Mouse (Mus musculus): Measurements from ENCODE around the gene Skida1. TPM values are rescaled to one million over a fixed set of nuclear protein-coding genes. Genes with fewer than 3 reads are reported as not detected.
A peak's percentile ranks its signal among the peaks of the same experiment; 100 is the strongest.

Skida1 gene
- polyA plus RNA-seq, 1 experiment from 2014 or later = 5.0 TPM

- no peaks in the 10 kb centered on the region for H3K36me3 ChIP-seq (ENCODE audit: control insufficient read depth, insufficient read depth, low read length)
- peak overlapping the region; percentile 81 for H3K4me2 ChIP-seq (ENCODE audit: low read length)
- 9% methylated on average over 11 of the region's 11 CpGs for WGBS
- H3K4me3 ChIP-seq (ENCODE audit: low read depth, low read length) = peak overlapping the region; percentile 14
- no peaks in the 10 kb centered on the region for H3K9me3 ChIP-seq (replicated peaks; ENCODE audit: control insufficient read depth, low read length, poor library complexity, severe bottlenecking)
- no peak overlapping the region; the same call in 1 of the 2 replicates for H3K27ac ChIP-seq (ENCODE audit: low read length)
- no peaks in the 10 kb centered on the region for H3K27me3 ChIP-seq (ENCODE audit: control insufficient read depth, insufficient read depth, low read depth, low read length)
- peaks cover 32% of the 10 kb centered on the region for H3K4me1 ChIP-seq (ENCODE audit: control insufficient read depth, insufficient read depth, low read length)
- no peak overlapping the region for H3K9ac ChIP-seq (ENCODE audit: low read depth, low read length)
- no peak for ATAC-seq
These were observed 2.4 kb upstream of the Skida1 start for GRCm38 (mm10) chr2:18051026-18051830.

- no peak for ATAC-seq
- peak overlapping the region; percentile 81 for H3K4me2 ChIP-seq (ENCODE audit: low read length)
- peaks cover 35% of the 10 kb centered on the region for H3K4me1 ChIP-seq (ENCODE audit: control insufficient read depth, insufficient read depth, low read length)
- H3K9ac ChIP-seq (ENCODE audit: low read depth, low read length) = peak overlapping the region; percentile 30
- WGBS = 7% methylated on average over 10 of the region's 10 CpGs
- peak overlapping the region; percentile 14 for H3K4me3 ChIP-seq (ENCODE audit: low read depth, low read length)
- no peaks in the 10 kb centered on the region for H3K27me3 ChIP-seq (ENCODE audit: control insufficient read depth, insufficient read depth, low read depth, low read length)
- H3K27ac ChIP-seq (ENCODE audit: low read length) = peak overlapping the region; percentile 29
- H3K36me3 ChIP-seq (ENCODE audit: control insufficient read depth, insufficient read depth, low read length) = no peaks in the 10 kb centered on the region
- no peaks in the 10 kb centered on the region for H3K9me3 ChIP-seq (replicated peaks; ENCODE audit: control insufficient read depth, low read length, poor library complexity, severe bottlenecking)
These were observed 1.7 kb upstream of the Skida1 start for GRCm38 (mm10) chr2:18050541-18050985.

GRCm38 (mm10) chr2:18050018-18050417 is 1.2 kb upstream of the Skida1 start:
- H3K27ac ChIP-seq (ENCODE audit: low read length) = peak overlapping the region; percentile 100
- WGBS = 10% methylated on average over 2 of the region's 2 CpGs
- peak overlapping the region; percentile 50 for H3K9ac ChIP-seq (ENCODE audit: low read depth, low read length)
- no peaks in the 10 kb centered on the region for H3K36me3 ChIP-seq (ENCODE audit: control insufficient read depth, insufficient read depth, low read length)
- no peak for ATAC-seq
- H3K4me2 ChIP-seq (ENCODE audit: low read length) = peak overlapping the region; percentile 81
- H3K9me3 ChIP-seq (replicated peaks; ENCODE audit: control insufficient read depth, low read length, poor library complexity, severe bottlenecking) = no peaks in the 10 kb centered on the region
- H3K27me3 ChIP-seq (ENCODE audit: control insufficient read depth, insufficient read depth, low read depth, low read length) = no peaks in the 10 kb centered on the region
- H3K4me3 ChIP-seq (ENCODE audit: low read depth, low read length) = peak overlapping the region; percentile 14; the same call in 1 of the 2 replicates
- peaks cover 35% of the 10 kb centered on the region for H3K4me1 ChIP-seq (ENCODE audit: control insufficient read depth, insufficient read depth, low read length)

- ATAC-seq = no peak
These were observed 499 bp upstream of the Skida1 start for GRCm38 (mm10) chr2:18049279-18049821.

GRCm38 (mm10) chr2:18047646-18048452 is 1.0 kb downstream of the Skida1 start:
- H3K9ac ChIP-seq (ENCODE audit: low read depth, low read length) = peak overlapping the region; percentile 100
- H3K36me3 ChIP-seq (ENCODE audit: control insufficient read depth, insufficient read depth, low read length) = no peaks in the 10 kb centered on the region
- H3K9me3 ChIP-seq (replicated peaks; ENCODE audit: control insufficient read depth, low read length, poor library complexity, severe bottlenecking) = no peaks in the 10 kb centered on the region
- peak overlapping the region; percentile 100 for H3K27ac ChIP-seq (ENCODE audit: low read length)
- H3K4me1 ChIP-seq (ENCODE audit: control insufficient read depth, insufficient read depth, low read length) = peaks cover 48% of the 10 kb centered on the region
- H3K4me3 ChIP-seq (ENCODE audit: low read depth, low read length) = peak overlapping the region; percentile 94
- H3K4me2 ChIP-seq (ENCODE audit: low read length) = peak overlapping the region; percentile 81
- ATAC-seq = peak; percentile 75
- H3K27me3 ChIP-seq (ENCODE audit: control insufficient read depth, insufficient read depth, low read depth, low read length) = no peaks in the 10 kb centered on the region
- WGBS = 0% methylated on average over 68 of the region's 70 CpGs

More at GRCm38 (mm10) chr2:18049279-18049821, 499 bp upstream of the Skida1 start:
- Histone ChIP-seq H3K9ac (ENCODE audit: low read depth, low read length) (peak overlapping the region; percentile 50), H3K27ac (ENCODE audit: low read length) (peak overlapping the region; percentile 100), H3K27me3 (ENCODE audit: control insufficient read depth, insufficient read depth, low read depth, low read length) (no peaks in the 10 kb centered on the region), H3K4me2 (ENCODE audit: low read length) (peak overlapping the region; percentile 81), H3K4me1 (ENCODE audit: control insufficient read depth, insufficient read depth, low read length) (peaks cover 38% of the 10 kb centered on the region), H3K36me3 (ENCODE audit: control insufficient read depth, insufficient read depth, low read length) (no peaks in the 10 kb centered on the region), H3K9me3 (replicated peaks; ENCODE audit: control insufficient read depth, low read length, poor library complexity, severe bottlenecking) (no peaks in the 10 kb centered on the region), H3K4me3 (ENCODE audit: low read depth, low read length) (peak overlapping the region; percentile 94)
- WGBS = 8% methylated on average over 11 of the region's 11 CpGs

- Histone ChIP-seq H3K4me1 (ENCODE audit: control insufficient read depth, insufficient read depth, low read length) (peaks cover 55% of the 10 kb centered on the region), H3K27me3 (ENCODE audit: control insufficient read depth, insufficient read depth, low read depth, low read length) (no peaks in the 10 kb centered on the region), H3K27ac (ENCODE audit: low read length) (peak overlapping the region; percentile 100), H3K36me3 (ENCODE audit: control insufficient read depth, insufficient read depth, low read length) (no peaks in the 10 kb centered on the region), H3K4me3 (ENCODE audit: low read depth, low read length) (peak overlapping the region; percentile 94), H3K9ac (ENCODE audit: low read depth, low read length) (peak overlapping the region; percentile 100), H3K4me2 (ENCODE audit: low read length) (peak overlapping the region; percentile 81), H3K9me3 (replicated peaks; ENCODE audit: control insufficient read depth, low read length, poor library complexity, severe bottlenecking) (no peaks in the 10 kb centered on the region)
- WGBS = under 1% methylated on average over 54 of the region's 64 CpGs
- peak; percentile 47 for ATAC-seq
These were observed 1.8 kb downstream of the Skida1 start for GRCm38 (mm10) chr2:18046758-18047645.

- Histone ChIP-seq H3K9ac (ENCODE audit: low read depth, low read length) (peak overlapping the region; percentile 100), H3K9me3 (replicated peaks; ENCODE audit: control insufficient read depth, low read length, poor library complexity, severe bottlenecking) (no peaks in the 10 kb centered on the region), H3K4me3 (ENCODE audit: low read depth, low read length) (peak overlapping the region; percentile 94), H3K4me2 (ENCODE audit: low read length) (peak overlapping the region; percentile 81), H3K27me3 (ENCODE audit: control insufficient read depth, insufficient read depth, low read depth, low read length) (no peaks in the 10 kb centered on the region), H3K4me1 (ENCODE audit: control insufficient read depth, insufficient read depth, low read length) (peaks cover 60% of the 10 kb centered on the region), H3K27ac (ENCODE audit: low read length) (peak overlapping the region; percentile 100), H3K36me3 (ENCODE audit: control insufficient read depth, insufficient read depth, low read length) (no peaks in the 10 kb centered on the region)
- WGBS = 1% methylated on average over 4 of the region's 4 CpGs
- no peak for ATAC-seq
These were observed 2.7 kb downstream of the Skida1 start for GRCm38 (mm10) chr2:18046186-18046585.

GRCm38 (mm10) chr2:18045781-18046181 is 3.1 kb downstream of the Skida1 start:
- Histone ChIP-seq H3K9me3 (replicated peaks; ENCODE audit: control insufficient read depth, low read length, poor library complexity, severe bottlenecking) (no peaks in the 10 kb centered on the region), H3K27me3 (ENCODE audit: control insufficient read depth, insufficient read depth, low read depth, low read length) (no peaks in the 10 kb centered on the region), H3K4me1 (ENCODE audit: control insufficient read depth, insufficient read depth, low read length) (peaks cover 61% of the 10 kb centered on the region), H3K27ac (ENCODE audit: low read length) (peak overlapping the region; percentile 100), H3K36me3 (ENCODE audit: control insufficient read depth, insufficient read depth, low read length) (no peaks in the 10 kb centered on the region), H3K4me3 (ENCODE audit: low read depth, low read length) (peak overlapping the region; percentile 94), H3K4me2 (ENCODE audit: low read length) (peak overlapping the region; percentile 81), H3K9ac (ENCODE audit: low read depth, low read length) (peak overlapping the region; percentile 100)
- ATAC-seq = no peak
- 2% methylated on average over 6 of the region's 6 CpGs for WGBS

All from midbrain, embryonic 16.5 days (tissue).